Mouse (Mus musculus) splenic B cell, adult 2 months (primary cell): ENCODE results near the gene D16Ertd472e.

Experiments
- DNase-seq: peaks from one replicate; pipeline ENCODE4 v3.0.0-alpha.2; 2011; ENCODE audit warnings: low read depth, low spot score
- H3K27me3 ChIP-seq: 2 replicates; pipeline ENCODE4 v1.6.1; 2012; ENCODE audit warnings: mild to moderate bottlenecking, low read length, moderate library complexity, mixed read lengths; ENCODE audit not compliant: control insufficient read depth, poor library complexity, insufficient read depth, severe bottlenecking
- H3K36me3 ChIP-seq: 2 replicates; pipeline ENCODE4 v1.6.1; 2012; ENCODE audit warnings: mild to moderate bottlenecking, low read length, moderate library complexity, mixed read lengths; ENCODE audit not compliant: control insufficient read depth, poor library complexity, insufficient read depth, severe bottlenecking

D16Ertd472e gene

GRCm38 (mm10) chr16:78576478-78577084 lies at the start of gene D16Ertd472e:
TSS of gene D16Ertd472e (minus strand) at chr16:78576708.
- no peaks in the 10 kb centered on the region for H3K27me3 ChIP-seq
- DNase-seq: peak; percentile 87

GRCm38 (mm10) chr16:78622755-78623154 lies 46.2 kb upstream of the D16Ertd472e start:
- H3K36me3 ChIP-seq: no peaks in the 10 kb centered on the region
- no peak for DNase-seq
- H3K27me3 ChIP-seq: no peaks in the 10 kb centered on the region

More at GRCm38 (mm10) chr16:78576478-78577084, at the start of gene D16Ertd472e:
- 0 out of 2 replicates have a peak, but pooled peaks cover 2% of the 10 kb centered on the region for H3K36me3 ChIP-seq

GRCm38 (mm10) chr16:78619386-78619785 lies 42.9 kb upstream of the D16Ertd472e start:
- no peak for DNase-seq
- no peaks in the 10 kb centered on the region for H3K36me3 ChIP-seq
- H3K27me3 ChIP-seq: no peaks in the 10 kb centered on the region

- no peak for DNase-seq
- no peaks in the 10 kb centered on the region for H3K36me3 ChIP-seq
- H3K27me3 ChIP-seq: no peaks in the 10 kb centered on the region
Observed at GRCm38 (mm10) chr16:78617757-78618532, 41.4 kb upstream of the D16Ertd472e start.

- no peaks in the 10 kb centered on the region for H3K36me3 ChIP-seq
- H3K27me3 ChIP-seq: no peaks in the 10 kb centered on the region
- DNase-seq: no peak
Observed at GRCm38 (mm10) chr16:78606202-78606601, 29.7 kb upstream of the D16Ertd472e start.

GRCm38 (mm10) chr16:78598919-78599318 lies 22.4 kb upstream of the D16Ertd472e start:
- Histone ChIP-seq H3K36me3 (no peaks in the 10 kb centered on the region), H3K27me3 (no peaks in the 10 kb centered on the region)
- no peak for DNase-seq

- Histone ChIP-seq H3K27me3 (no peaks in the 10 kb centered on the region), H3K36me3 (no peaks in the 10 kb centered on the region)
- no peak for DNase-seq
Observed at GRCm38 (mm10) chr16:78596381-78596780, 19.9 kb upstream of the D16Ertd472e start.

GRCm38 (mm10) chr16:78595821-78596220 lies 19.3 kb upstream of the D16Ertd472e start:
- H3K36me3 ChIP-seq: no peaks in the 10 kb centered on the region
- H3K27me3 ChIP-seq: no peaks in the 10 kb centered on the region
- DNase-seq: no peak

- no peaks in the 10 kb centered on the region for H3K36me3 ChIP-seq
- no peaks in the 10 kb centered on the region for H3K27me3 ChIP-seq
- DNase-seq: no peak
Observed at GRCm38 (mm10) chr16:78594154-78594553, 17.6 kb upstream of the D16Ertd472e start.

- Histone ChIP-seq H3K36me3 (no peaks in the 10 kb centered on the region), H3K27me3 (no peaks in the 10 kb centered on the region)
- DNase-seq: no peak
Observed at GRCm38 (mm10) chr16:78591130-78591529, 14.6 kb upstream of the D16Ertd472e start.

- H3K36me3 ChIP-seq: no peaks in the 10 kb centered on the region
- H3K27me3 ChIP-seq: no peaks in the 10 kb centered on the region; the same call in 1 of the 2 replicates
- no peak for DNase-seq
Observed at GRCm38 (mm10) chr16:78588821-78589220, 12.3 kb upstream of the D16Ertd472e start.

- Histone ChIP-seq H3K27me3 (no peaks in the 10 kb centered on the region; the same call in 1 of the 2 replicates), H3K36me3 (no peaks in the 10 kb centered on the region)
- DNase-seq: no peak
Observed at GRCm38 (mm10) chr16:78586621-78587020, 10.1 kb upstream of the D16Ertd472e start.

GRCm38 (mm10) chr16:78585664-78586397 lies 9.3 kb upstream of the D16Ertd472e start:
- no peak for DNase-seq
- no peaks in the 10 kb centered on the region; the same call in 1 of the 2 replicates for H3K27me3 ChIP-seq
- no peaks in the 10 kb centered on the region for H3K36me3 ChIP-seq

- no peak for DNase-seq
- H3K36me3 ChIP-seq: no peaks in the 10 kb centered on the region
- no peaks in the 10 kb centered on the region; the same call in 1 of the 2 replicates for H3K27me3 ChIP-seq
Observed at GRCm38 (mm10) chr16:78585163-78585562, 8.7 kb upstream of the D16Ertd472e start.

GRCm38 (mm10) chr16:78583968-78584367 lies 7.5 kb upstream of the D16Ertd472e start:
- DNase-seq: no peak
- Histone ChIP-seq H3K27me3 (no peaks in the 10 kb centered on the region; the same call in 1 of the 2 replicates), H3K36me3 (no peaks in the 10 kb centered on the region)
